Mouse (Mus musculus) G1E (cell line): Measurements from ENCODE around the gene Ormdl2.

Experiments used
- CTCF ChIP-seq: IDR thresholded peaks from 2 replicates; pipeline ENCODE4 v1.5.1; 2012; ENCODE audit warnings: low read depth, low read length, inconsistent platforms, mixed read lengths
- GATA1 ChIP-seq: IDR thresholded peaks from 2 replicates; pipeline ENCODE4 v1.6.1; 2012; ENCODE audit warnings: borderline replicate concordance, low read length, inconsistent platforms, mixed read lengths

DNA sequence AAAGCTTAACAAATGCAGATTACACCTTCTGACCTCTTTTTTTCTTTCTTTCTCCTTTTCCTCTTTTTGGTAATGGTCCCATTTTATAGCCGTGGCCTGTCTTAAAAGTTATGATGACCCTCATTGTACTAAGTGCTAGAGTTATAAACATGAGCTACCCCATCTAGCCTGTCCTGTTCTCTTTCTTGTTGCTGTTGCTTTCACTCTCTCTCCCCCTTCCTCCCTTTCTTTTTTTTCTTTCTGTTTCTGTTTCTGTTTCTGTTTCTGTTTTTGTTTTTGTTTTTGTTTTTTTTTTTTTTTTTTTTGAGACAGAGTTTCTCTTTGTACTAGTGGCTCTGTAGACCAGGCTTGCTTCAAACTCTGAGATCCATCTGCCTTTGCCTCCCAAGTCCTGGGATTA lies 45.1 kb upstream of the Ormdl2 start:
- TF ChIP-seq CTCF (no peak), GATA1 (no peak)
